Mouse (Mus musculus): ENCODE data around the gene Lzts2.

Gene Lzts2

DNA sequence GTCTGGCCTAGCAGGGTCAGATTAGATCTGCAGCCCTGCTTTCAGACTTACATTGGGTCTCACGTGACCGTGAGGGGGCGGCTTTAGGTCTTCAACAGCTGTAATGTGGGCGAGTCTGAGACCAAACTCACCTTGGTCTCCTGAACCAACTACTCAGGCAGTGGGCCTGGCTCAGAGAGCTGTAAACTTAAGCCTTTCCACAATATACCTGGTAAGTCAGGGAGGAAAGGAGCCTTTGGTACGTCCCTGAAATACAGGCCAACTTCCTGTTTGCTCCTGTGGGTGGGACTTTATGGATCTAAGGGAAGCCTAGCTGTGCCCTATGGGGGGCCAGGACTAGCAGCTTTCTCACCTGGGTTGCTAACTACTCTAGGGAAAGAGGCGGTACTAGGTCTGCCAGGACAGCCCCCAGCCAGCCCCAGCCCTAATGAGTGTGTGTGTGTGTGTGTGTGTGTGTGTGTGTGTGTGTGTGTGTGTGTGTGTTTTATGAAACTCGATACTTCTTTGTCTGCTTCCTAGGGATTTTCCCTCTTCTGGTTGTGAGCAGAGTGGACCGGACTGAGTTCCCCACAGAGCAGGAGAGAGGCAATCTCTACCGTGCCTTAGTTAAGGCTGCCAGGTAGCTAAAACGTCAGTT is at the start of gene Lzts2:
Lzts2 (plus strand) TSS at position 80 of the 637 bp plus-strand sequence.
- DNase-seq (ENCODE audit: low spot score): no peak

DNA sequence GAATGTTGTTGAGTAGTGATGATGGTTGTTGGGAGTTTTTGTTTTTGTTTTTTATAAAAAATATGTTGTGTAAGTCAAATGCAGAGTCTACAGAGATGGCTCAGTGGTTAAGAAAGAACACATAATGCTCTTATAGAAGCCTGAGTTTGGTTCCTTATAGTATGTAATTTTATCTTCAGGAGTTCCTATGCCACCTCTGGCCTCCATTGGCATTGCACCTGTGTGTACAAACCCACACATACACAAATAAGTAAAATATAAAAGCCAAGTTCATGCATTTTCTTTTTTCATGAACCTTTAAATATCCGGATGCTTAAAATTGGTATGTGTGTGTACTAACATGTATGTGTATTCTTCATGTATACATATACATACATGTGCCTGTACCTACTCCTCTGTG is 48.2 kb upstream of the Lzts2 start:
- no peak for DNase-seq (ENCODE audit: low spot score)

DNA sequence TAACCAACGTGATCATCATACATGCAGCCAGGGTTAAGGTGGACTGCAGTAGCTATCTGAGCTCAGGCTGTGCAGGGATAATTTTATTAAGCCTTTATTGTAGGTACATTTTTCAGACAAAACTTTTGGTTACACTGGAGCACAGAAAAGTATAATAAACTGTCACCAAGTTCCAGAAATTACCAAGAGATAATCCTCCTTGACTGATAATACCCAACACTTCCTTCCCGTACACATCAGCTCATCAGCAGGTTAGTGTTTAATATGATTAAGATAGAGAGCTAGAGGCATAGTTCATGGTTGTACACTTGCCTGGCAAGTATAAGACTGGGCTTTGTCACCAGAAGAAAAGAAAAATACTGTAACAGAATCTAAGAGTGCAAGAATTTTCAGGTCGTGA is 45.9 kb upstream of the Lzts2 start:
- no peak for DNase-seq (ENCODE audit: low spot score)

DNA sequence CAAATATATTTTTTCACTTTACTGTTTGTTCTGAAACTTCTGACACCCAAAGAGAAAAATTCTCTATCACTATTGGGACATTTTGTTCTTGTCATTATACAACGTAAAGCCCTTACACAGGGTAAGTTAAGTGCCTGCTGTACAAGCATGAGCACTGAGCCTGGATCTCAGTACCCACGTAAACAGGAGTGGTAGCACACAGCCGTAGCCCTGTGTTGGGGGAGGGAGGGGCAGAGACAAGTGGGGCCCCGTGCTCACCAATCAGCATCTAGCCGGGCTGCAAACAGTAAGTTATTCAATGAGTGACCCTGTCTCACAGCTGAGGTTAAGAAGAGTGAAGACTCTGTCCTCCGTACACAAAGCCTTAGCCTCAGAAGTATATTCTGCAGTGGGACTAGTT is 37.6 kb upstream of the Lzts2 start:
- no peak for DNase-seq (ENCODE audit: low spot score)

DNA sequence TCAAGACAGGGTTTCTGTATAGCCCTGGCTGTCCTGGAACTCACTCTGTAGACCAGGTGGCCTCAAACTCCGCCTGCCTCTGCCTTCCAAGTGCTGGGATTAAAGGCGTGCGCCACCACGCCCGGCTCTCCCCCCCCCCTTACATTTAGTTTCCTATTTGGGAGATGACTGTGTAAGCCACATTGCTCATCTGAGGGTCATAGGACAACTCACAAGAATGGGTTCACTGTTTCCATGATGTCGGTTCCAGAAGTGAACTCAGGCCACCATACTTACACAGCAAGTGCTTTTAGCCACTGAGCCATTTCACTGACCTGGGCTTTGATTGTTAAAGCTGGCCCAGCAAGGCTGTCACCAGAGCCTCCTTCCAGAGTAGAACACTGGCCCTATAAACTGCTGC is 37.1 kb upstream of the Lzts2 start:
- no peak for DNase-seq (ENCODE audit: low spot score)

DNA sequence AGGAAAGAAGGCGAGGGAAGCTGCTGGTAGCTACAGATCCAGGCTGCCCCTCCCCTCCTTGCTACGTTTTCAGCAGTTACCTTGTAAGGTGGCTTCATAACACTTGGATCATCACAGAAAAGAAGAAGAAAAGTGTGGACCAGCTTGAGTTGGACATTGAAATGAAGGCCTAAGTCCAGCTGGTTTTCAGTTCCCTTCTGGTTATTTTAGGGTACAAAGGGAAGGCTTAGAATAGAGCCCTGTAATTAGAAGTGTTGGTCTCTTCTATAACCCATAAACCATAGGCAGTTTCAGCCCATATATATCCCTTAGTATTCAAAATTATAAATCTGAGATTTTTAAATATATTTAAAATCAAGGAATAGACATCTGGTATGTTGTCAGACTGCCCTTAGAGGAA is 33.4 kb upstream of the Lzts2 start:
- no peak for DNase-seq (ENCODE audit: low spot score)

DNA sequence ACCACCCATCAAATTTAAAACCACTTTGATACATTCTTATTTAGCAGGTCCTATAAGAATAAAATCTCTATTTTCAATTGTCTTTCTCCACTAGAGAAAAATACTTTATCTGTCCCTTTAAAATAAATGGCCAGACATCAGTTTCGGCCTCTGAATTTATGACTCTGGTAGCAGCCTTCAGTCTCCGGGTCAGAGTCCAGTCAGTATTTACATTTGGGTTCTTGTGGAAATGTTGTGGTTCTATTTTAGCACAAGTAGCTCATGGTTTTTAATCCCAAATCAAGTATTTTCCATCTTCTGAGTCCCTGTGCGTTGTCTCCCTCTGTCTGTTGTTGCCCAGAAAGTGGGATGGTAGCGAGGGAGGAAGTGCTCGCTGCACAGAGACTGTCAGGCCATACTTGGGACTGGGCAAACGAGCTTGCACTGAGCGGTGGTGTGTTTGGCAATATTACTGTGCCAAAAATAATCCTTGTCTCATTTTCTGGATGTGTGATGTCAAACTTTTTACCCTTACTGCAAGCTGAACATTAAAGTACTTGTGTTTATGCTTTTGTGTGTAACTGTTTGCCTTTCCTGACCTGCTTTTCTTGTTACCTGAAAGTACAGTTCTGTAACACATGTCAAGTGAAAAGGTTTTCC is 31.6 kb upstream of the Lzts2 start:
- DNase-seq (ENCODE audit: low spot score): no peak

DNA sequence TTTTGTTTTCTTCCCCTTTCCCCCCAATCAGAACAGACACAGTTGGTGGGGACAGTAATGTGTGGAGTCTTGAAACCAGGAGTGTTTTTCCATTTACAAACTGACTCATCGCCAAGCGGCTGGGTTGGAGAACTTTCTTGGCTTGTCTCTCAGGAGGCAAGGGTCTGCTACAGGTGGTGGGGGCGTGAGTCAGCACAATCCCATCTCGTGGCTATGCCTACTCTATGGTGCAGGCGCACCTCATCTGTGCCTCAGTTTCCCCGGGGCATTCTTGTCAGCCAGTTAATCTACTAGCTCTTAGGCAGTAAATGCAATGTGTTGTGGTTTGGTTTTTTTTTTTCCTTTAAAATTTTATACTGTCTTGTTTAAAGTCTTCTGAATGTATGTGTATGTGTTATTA is 30.8 kb upstream of the Lzts2 start:
- DNase-seq (ENCODE audit: low spot score): no peak

DNA sequence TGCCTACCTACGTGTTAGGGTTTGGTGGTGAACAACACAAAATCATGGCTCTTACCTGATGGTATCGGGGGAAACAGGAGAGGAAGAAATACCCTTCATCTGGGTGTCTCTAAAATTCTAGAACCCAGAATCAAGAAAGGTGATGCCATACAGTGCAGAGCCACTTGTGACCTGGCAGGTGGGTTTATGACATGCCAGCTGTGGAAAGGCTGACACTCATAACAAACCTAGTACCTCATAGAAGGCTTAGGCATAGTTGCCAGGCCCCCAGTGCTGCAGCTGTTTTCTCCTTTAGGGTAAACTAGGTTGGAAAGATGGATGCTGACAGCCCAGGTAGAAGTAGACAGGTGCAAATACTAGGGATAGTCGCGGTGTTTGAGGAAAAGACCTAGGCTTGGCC is 29.8 kb upstream of the Lzts2 start:
- DNase-seq (ENCODE audit: low spot score): no peak

DNA sequence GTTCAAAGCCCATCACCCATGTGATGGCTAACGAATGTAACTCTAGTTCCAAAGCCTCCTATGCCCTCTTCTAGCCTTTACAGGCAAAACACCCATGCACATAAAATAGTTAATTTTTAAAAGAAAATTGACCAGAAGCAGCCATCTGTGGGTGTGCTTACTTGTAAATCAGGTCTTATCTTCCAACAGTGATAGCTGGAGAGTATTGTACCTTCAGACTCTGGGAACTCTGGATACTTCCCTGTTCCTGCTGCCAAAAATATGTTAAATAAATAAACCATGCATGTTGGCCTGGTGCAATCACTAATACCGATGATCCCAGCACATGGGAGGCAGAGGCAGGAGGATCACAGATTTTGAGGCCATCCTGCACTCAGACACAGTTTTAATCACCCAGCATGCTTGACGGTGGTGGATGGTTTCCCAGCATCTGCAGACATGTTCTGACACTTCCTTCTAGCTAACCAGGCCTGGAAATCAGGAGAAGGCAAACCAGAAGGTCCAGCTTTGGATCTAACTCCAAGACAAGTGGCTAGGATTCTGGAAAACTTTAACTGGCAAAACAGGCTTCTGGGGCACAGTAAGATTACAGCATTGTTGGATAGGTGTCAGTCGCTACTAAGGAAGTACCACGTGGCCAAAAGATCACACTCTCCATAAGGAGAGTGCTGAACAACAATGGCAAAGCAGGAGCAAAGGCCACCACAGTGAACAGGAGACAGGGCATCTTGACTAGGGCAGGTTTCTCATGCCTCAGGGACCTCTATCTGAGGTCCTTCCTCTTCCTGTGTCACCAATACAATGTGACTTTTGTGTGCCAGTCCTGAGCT is 28.8 kb upstream of the Lzts2 start:
- no peak for DNase-seq (ENCODE audit: low spot score)

DNA sequence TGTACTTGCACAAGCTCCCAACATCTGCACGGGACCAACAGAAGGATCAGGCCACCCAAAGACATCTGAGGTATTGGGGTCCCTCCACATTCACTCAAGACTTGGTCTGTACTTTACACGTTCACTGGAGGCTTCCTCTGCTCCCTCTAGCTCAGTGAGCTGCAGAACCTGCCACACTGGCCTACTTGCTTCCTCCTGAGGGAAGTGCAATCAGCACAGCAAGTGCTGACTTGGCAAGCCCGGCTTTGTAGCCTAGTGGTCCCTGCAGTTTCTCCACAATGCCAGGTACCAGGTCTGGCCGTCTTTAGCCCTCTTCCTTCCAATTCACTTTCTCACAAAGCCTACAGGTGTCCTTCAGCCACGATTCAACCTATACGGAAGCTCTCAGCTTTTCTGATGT is 27.2 kb upstream of the Lzts2 start:
- DNase-seq (ENCODE audit: low spot score): no peak

DNA sequence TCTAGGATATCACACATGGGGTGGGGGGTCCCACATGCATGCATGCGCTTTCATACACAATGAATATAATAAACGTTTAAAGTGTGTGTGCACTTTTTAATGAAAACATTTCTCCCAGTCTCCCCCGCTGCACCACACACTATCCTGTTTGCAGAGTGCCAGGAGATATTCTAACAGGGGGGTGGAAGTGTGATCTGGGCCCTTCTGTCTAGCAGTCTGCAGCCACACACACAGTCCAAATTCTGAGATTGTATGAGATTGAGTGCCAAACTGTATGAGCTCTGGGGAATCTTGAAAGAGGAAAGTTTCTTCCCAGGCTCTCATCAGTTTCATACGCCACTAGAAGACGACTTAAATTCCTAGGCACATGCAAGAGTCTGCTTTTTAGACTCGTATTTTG is 26.4 kb upstream of the Lzts2 start:
- DNase-seq (ENCODE audit: low spot score): peak; percentile 46

DNA sequence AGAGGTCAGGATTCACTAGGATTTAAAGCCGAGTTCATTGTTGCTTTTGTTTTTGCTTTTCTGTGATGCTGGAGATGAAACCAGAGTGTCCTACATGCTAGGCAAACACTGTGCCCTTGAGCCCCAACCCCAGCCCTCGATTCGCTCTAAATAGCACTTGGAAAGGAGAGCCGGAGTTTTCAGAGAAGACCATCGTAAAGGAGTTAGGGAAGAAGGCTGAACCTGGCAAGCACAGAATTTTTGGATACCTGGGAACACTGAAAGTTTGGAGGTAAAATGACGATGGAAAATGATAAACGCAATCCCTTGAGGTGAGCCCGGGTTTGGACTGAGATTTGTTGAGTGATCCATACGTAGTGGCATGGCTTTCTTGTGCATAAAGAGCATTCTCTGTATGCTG is 25.9 kb upstream of the Lzts2 start:
- no peak for DNase-seq (ENCODE audit: low spot score)

DNA sequence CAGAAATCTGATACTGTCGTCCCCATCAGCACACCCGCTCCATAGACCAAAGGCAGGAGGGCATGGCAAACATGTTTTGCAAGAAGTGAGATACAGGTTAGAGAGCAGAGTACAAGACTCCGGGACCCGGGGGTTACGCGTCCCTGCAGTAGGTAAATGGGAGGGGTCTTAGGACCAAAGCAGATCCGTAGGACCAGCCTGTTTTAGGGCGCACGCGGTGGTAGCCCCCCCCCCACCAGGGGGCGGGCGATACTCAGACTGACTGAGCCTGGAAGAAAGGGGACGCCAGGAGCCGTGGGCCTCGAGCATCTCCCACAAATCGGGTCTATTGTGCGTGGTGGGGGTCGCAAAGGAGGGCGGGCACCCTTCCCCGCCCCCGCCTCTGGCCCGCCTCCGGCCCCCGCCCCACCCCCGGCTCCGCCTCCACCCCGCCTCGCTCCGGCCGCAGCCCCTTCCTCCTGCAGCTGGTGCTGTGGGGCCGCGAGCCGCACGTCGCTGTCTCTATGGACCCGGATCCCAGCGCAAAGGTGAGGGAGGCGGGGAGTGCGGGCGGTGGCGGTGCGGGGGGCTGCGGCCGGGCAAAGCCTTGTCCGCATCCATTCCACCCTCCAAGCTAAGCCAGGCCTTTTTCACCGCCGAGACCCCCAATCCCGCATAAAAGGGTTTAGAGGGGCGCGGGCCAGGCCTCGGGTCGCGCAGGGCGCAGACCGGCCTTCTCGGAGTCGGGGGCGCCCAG is 25.2 kb upstream of the Lzts2 start, which contains the start of gene Sema4g:
Sema4g (plus strand) TSS at position 271 of the 736 bp plus-strand sequence.
- no peak for DNase-seq (ENCODE audit: low spot score)

DNA sequence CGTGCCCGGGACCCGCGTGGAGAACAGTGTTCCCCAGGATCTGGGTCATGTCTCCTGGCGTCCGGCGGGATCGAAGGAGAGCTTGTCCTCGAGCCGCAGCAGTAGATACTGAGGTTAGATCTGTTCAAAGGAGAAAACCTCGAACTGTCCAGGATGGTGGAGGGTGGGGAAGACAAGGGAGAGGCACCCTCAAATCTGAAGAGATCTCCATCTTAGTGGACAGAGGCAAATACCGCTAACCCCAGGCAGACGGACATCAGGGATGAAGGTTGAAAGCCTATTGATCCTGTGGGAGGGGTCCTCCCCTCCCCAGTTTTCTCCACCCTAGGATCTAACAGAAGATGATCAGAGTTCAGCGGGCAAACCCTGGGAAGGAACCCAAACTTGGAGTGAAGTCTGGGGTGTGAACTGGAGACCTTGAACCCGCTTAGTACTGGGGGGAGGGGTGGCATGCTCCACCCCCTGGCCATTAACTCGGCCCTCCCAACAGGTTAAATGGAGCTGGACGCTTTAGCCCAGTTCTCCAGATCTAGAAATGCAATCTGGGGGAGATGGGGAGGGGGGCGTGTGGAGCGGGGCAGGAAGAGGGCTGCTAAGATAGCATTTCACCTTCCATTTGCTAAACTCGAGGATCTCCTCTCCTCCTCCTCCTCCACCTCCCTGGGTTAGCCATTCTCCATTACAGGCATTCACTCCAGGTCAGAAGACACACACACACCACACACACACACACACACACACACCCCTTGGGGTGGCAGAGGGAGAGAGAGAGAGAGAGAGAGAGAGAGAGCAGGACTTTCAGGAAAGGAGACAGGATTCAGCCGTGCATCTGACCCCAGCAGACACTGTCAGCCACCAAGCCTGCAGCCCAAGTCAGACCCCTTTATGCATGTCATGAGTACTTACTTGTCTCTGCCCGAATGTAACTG is 24.4 kb upstream of the Lzts2 start:
- no peak for DNase-seq (ENCODE audit: low spot score)

DNA sequence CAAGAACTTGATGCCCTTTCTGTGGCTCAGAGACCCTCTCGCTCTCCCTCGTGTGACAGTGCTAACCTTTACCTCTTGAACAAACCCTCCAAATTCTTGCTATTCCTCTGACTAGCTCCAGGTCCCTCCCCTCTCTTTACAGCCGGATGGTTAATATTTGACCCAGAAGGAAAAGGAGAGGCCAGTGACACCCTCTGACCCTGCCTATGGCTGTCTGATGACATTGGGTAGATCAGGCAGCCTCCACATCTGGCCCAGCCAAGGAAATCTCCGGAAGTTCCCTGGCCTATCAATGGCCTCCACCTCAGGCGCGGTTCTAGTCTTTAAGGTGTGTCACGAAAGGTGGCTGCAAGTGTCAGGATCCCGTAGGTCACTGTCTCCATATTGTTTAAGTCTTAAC is 23.2 kb upstream of the Lzts2 start:
- no peak for DNase-seq (ENCODE audit: low spot score)

DNA sequence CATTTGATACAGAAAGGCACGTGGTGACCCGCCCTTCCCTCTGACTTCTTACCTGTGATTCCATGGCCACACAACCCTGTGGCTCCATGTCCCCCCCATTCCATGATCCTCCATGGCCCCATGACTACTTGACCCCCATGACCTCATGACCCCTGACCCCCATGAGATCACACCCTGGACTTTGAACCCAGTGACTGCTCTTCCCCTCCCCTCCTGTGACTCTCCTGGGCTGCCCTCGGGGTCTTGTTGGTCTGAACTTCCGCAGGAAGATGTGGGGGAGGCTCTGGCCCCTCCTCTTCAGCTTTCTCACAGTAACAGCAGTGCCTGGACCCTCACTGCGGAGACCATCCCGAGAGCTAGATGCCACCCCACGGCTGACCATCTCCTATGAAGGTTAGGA is 22.0 kb upstream of the Lzts2 start:
- DNase-seq (ENCODE audit: low spot score): no peak

DNA sequence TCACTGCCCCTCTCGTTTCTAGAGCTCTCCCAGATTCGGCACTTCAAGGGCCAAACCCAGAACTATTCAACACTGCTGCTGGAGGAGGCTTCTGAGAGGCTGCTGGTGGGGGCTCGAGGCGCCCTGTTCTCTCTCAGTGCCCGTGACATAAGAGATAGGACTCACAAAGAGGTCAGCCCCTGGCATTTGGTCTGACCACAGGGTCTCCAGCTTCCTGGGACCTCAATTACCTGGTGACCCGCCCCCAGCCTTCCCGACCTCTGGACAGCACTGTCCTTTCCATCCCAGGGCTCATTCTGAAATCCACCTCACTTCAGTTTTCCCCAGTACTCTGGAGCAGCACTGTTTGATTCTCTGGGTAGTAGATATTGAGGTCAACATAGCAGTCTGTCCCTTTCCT is 21.5 kb upstream of the Lzts2 start:
- DNase-seq (ENCODE audit: low spot score): no peak

DNA sequence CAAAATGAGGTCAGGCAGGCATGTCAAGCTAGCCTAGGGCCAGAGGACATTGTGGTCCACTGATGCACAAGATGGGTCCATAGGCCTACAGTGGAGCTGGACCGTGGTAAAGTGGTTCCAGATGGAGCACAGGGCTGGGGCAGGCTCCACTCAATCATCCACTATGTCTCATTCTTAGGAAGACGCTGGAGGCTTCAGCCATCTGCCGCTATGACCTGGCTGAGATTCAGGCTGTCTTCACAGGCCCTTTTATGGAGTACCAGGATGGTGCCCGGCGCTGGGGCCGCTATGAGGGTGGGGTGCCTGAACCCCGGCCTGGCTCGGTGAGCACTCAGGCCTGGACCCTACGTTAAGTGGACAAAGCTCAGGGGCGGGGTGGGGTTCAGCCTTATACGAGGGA is 16.4 kb upstream of the Lzts2 start:
- DNase-seq (ENCODE audit: low spot score): no peak

DNA sequence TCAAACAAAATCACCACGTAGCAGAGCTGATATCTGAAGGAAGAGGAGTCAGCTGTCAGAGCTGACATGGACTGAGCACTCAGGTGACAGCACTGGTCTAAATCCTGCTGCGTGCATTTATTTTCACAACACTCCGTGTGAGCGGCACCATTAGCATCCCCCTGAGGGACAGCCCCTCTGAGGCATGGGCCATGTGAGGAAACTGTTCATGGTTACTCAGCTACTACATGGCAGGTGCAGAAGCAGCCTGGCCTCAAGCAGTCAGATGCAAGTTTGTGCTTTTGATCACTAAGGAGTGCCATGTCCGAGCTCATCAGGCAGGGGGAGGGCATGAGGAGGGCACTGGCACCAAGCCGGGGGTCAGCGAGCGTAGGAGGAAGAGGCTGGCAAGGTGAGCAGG is 14.6 kb upstream of the Lzts2 start:
- DNase-seq (ENCODE audit: low spot score): no peak

DNA sequence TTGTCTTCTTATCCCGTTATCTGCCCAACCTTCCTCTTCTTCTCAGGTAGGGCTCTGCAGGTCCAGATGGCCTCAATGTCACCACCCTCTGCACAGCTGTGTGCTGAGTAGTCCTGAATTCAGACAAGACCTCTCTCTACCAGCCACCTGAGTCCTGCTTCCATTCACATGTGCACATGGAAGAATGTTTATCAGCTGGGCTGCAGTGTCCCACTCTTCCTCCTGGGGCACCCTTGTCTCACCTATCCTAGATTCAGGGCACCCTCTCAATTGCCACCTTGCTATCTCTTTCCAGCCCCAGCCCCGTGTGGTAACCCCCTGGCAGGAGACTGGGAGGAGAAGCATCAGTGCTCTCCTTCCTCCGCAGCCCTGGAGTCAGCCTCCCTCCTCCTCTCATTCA is 11.9 kb upstream of the Lzts2 start:
- DNase-seq (ENCODE audit: low spot score): no peak

Data from left cerebral cortex, adult 11 months (tissue).